Mouse (Mus musculus): ENCODE results near the gene Slc39a11.

DNA sequence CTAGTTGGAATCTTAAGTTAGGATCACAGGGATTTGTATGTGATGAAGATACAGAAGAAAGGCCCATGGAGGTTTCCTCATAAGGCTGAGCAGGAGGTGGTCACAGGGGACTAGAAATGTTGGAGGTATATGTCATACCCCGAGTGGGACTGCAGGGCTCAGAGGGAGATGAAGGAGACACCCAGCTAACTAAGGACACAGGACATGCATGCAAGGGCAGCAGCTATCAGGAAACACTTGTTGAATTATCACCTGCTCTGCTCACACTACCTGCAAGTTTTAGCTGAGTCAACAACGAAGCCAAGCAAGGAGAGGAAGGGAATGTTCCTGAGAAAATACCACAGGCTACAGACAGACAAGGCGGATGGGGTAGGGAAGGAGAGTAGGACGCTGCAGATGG is 17.8 kb upstream of the Slc39a11 start:
- no peak for TF ChIP-seq CTCF (IDR thresholded peaks at IDR 0.05)
- no peak for TF ChIP-seq EP300 (IDR thresholded peaks at IDR 0.05)

All from lung, postnatal 0 days (tissue).